Mouse (Mus musculus): Measurements from ENCODE around the gene Fam102b. TPM values are rescaled to one million over a fixed set of nuclear protein-coding genes. Genes with fewer than 3 reads are reported as not detected.

The Fam102b gene
- polyA plus RNA-seq, 2 experiments: 1.3 to 2.0 TPM

DNA sequence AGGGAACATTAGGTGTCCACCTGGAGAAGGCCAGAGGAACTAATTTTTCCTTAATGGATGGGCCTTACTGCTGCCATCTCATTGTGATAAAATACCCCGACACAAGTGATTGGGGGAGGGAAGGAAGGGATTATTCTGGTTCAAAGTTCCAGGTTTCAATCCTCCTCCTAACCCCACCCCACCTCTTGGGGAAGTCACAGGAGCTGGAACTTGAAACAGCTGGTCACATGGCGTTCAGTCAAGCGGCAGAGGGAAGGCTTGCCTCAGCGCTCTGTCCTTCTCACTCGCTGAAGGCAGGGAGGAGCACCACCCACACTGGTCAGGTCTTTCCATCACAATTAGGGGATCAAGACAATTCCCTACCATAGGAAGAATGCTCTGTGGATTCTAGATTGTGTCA lies 88.7 kb downstream of the Fam102b start:
- H3K9me3 ChIP-seq (ENCODE audit: control insufficient read depth, low read length): no peaks in the 10 kb centered on the region
- H3K27ac ChIP-seq: no peak overlapping the region
- H3K36me3 ChIP-seq (replicated peaks; ENCODE audit: control insufficient read depth, insufficient read depth, low read depth): no peaks in the 10 kb centered on the region
- TF ChIP-seq CTCF (IDR thresholded peaks at IDR 0.05; ENCODE audit: low read depth) (no peak), EP300 (IDR thresholded peaks at IDR 0.05; ENCODE audit: low read depth) (no peak)
- H3K4me3 ChIP-seq (ENCODE audit: insufficient read depth in 1 of 2, low read depth in 2 of 2, low read length in 2 of 2): no peak overlapping the region
- no peak for DNase-seq (ENCODE audit: low read depth in 3 of 3, low spot score in 3 of 3)
- no peak for ATAC-seq (ENCODE audit: insufficient read depth)
- no peaks in the 10 kb centered on the region for H3K27me3 ChIP-seq (ENCODE audit: control insufficient read depth, insufficient read depth, low read length)
- WGBS (ENCODE audit: insufficient replicate concordance): 77% methylated on average over 5 of the region's 5 CpGs
- no peaks in the 10 kb centered on the region for H3K4me1 ChIP-seq (replicated peaks; ENCODE audit: control insufficient read depth in 2 of 2, insufficient read depth in 2 of 2, low read length in 1 of 2)
- H3K9ac ChIP-seq (replicated peaks): no peak overlapping the region
- no peak overlapping the region for H3K4me2 ChIP-seq (ENCODE audit: low read depth)

DNA sequence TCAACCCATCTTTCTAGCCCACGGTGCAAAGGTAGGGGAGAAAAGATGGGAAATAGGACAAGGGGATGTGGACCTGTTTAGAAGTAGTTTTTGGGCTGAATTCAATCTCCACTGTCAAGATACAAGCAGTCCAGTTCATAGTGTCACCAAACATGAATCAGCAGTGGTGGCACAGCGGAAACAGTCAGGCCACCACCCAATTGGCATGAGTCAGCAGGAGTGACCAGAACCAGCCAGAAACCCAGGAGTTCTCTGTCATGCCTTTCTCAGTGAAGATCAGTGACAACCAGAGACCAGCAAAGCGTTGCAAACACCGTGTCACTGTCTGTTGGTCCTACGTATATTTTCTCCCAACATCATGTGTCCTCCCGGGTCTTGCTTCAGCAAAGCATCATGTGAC lies 93.8 kb downstream of the Fam102b start:
- no peaks in the 10 kb centered on the region for H3K27me3 ChIP-seq (ENCODE audit: control insufficient read depth, insufficient read depth, low read length)
- H3K36me3 ChIP-seq (replicated peaks; ENCODE audit: control insufficient read depth, insufficient read depth, low read depth): no peaks in the 10 kb centered on the region
- no peaks in the 10 kb centered on the region for H3K4me1 ChIP-seq (replicated peaks; ENCODE audit: control insufficient read depth in 2 of 2, insufficient read depth in 2 of 2, low read length in 1 of 2)
- TF ChIP-seq EP300 (IDR thresholded peaks at IDR 0.05; ENCODE audit: low read depth) (no peak), CTCF (IDR thresholded peaks at IDR 0.05; ENCODE audit: low read depth) (no peak)
- no peak for DNase-seq (ENCODE audit: low read depth in 3 of 3, low spot score in 3 of 3)
- H3K9me3 ChIP-seq (ENCODE audit: control insufficient read depth, low read length): no peaks in the 10 kb centered on the region
- no peak overlapping the region for H3K4me2 ChIP-seq (ENCODE audit: low read depth)
- no peak overlapping the region for H3K9ac ChIP-seq (replicated peaks)
- WGBS (ENCODE audit: insufficient replicate concordance): 71% methylated on average over 6 of the region's 6 CpGs
- ATAC-seq (ENCODE audit: insufficient read depth): no peak
- no peak overlapping the region for H3K27ac ChIP-seq
- H3K4me3 ChIP-seq (ENCODE audit: insufficient read depth in 1 of 2, low read depth in 2 of 2, low read length in 2 of 2): no peak overlapping the region

DNA sequence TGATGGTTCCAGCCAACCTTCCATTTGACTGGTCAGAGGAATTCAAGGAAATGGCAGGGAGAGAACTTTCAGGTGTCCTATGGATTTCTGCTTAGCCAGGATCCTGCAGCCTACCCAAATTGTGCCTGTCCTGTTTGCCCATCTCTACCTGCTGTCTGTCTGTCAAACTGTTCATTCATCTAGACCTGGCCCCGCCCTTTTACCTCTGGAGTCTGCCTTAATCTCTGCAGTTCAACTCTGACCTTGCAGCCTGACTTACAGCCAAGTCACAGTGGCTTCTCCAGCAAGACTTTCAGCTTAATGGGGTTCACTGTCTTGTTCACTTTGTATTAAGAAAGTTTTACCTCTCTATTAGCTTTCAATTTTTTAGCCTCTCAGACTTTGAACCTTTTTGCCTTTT lies 101.1 kb downstream of the Fam102b start:
- Histone ChIP-seq H3K36me3 (replicated peaks; ENCODE audit: control insufficient read depth, insufficient read depth, low read depth) (no peaks in the 10 kb centered on the region), H3K9ac (replicated peaks) (no peak overlapping the region), H3K27me3 (ENCODE audit: control insufficient read depth, insufficient read depth, low read length) (no peaks in the 10 kb centered on the region), H3K4me1 (replicated peaks; ENCODE audit: control insufficient read depth in 2 of 2, insufficient read depth in 2 of 2, low read length in 1 of 2) (peaks cover 13 to 17% of the 10 kb centered on the region in 2 experiments), H3K9me3 (ENCODE audit: control insufficient read depth, low read length) (no peaks in the 10 kb centered on the region), H3K27ac (no peak overlapping the region), H3K4me3 (ENCODE audit: insufficient read depth in 1 of 2, low read depth in 2 of 2, low read length in 2 of 2) (no peak overlapping the region), H3K4me2 (ENCODE audit: low read depth) (no peak overlapping the region)
- DNase-seq (ENCODE audit: low read depth in 3 of 3, low spot score in 3 of 3): no peak
- 67% methylated on average over 1 of the region's 1 CpGs for WGBS (ENCODE audit: insufficient replicate concordance)
- no peak for ATAC-seq (ENCODE audit: insufficient read depth)
- TF ChIP-seq EP300 (IDR thresholded peaks at IDR 0.05; ENCODE audit: low read depth) (no peak), CTCF (IDR thresholded peaks at IDR 0.05; ENCODE audit: low read depth) (no peak)

DNA sequence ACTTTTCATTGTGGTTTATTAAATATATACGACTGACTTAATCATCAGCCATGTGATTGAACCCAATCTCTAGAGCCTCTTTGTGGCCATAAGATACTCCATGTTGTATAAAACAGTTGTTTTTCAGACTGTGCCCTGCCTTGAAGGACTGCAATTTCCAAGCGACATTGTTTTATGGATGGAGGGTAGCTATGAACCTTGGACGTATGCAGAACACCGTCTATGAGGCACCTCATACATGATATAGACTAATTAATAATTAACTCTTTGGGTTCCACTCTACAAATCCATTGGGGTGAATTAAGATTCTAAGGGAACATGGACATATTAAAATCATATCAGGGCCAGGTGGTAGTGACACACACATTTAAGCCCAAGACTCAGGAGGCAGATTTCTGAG lies 101.7 kb downstream of the Fam102b start:
- no peaks in the 10 kb centered on the region for H3K9me3 ChIP-seq (ENCODE audit: control insufficient read depth, low read length)
- H3K27me3 ChIP-seq (ENCODE audit: control insufficient read depth, insufficient read depth, low read length): no peaks in the 10 kb centered on the region
- WGBS (ENCODE audit: insufficient replicate concordance): 63% methylated on average over 4 of the region's 4 CpGs
- H3K9ac ChIP-seq (replicated peaks): no peak overlapping the region
- H3K4me2 ChIP-seq (ENCODE audit: low read depth): no peak overlapping the region
- no peak overlapping the region for H3K27ac ChIP-seq
- no peak for TF ChIP-seq CTCF (IDR thresholded peaks at IDR 0.05; ENCODE audit: low read depth)
- ATAC-seq (ENCODE audit: insufficient read depth) (no peak), DNase-seq (ENCODE audit: low read depth in 3 of 3, low spot score in 3 of 3) (no peak)
- no peak overlapping the region for H3K4me3 ChIP-seq (ENCODE audit: insufficient read depth in 1 of 2, low read depth in 2 of 2, low read length in 2 of 2)
- peaks cover 17 to 21% of the 10 kb centered on the region in 2 experiments for H3K4me1 ChIP-seq (replicated peaks; ENCODE audit: control insufficient read depth in 2 of 2, insufficient read depth in 2 of 2, low read length in 1 of 2)
- H3K36me3 ChIP-seq (replicated peaks; ENCODE audit: control insufficient read depth, insufficient read depth, low read depth): no peaks in the 10 kb centered on the region

- ATAC-seq (ENCODE audit: insufficient read depth): peak; percentile 95
- Histone ChIP-seq H3K36me3 (replicated peaks; ENCODE audit: control insufficient read depth, insufficient read depth, low read depth) (no peaks in the 10 kb centered on the region), H3K9me3 (ENCODE audit: control insufficient read depth, low read length) (no peaks in the 10 kb centered on the region), H3K27ac (peak overlapping the region; percentile 58), H3K4me3 (ENCODE audit: insufficient read depth in 1 of 2, low read depth in 2 of 2, low read length in 2 of 2) (no peak overlapping the region), H3K4me2 (ENCODE audit: low read depth) (peak overlapping the region; percentile 37), H3K9ac (replicated peaks) (no peak overlapping the region; the same call in 1 of the 2 replicates), H3K4me1 (replicated peaks; ENCODE audit: control insufficient read depth in 2 of 2, insufficient read depth in 2 of 2, low read length in 1 of 2) (peaks cover 17 to 30% of the 10 kb centered on the region in 2 experiments), H3K27me3 (ENCODE audit: control insufficient read depth, insufficient read depth, low read length) (no peaks in the 10 kb centered on the region)
- WGBS (ENCODE audit: insufficient replicate concordance): 17% methylated on average over 1 of the region's 1 CpGs
- DNase-seq (ENCODE audit: low read depth in 3 of 3, low spot score in 3 of 3): peak in 2 of 3 experiments; percentile 46 to 53
- peak; percentile 79 for TF ChIP-seq EP300 (IDR thresholded peaks at IDR 0.05; ENCODE audit: low read depth)
- TF ChIP-seq CTCF (IDR thresholded peaks at IDR 0.05; ENCODE audit: low read depth): peak; percentile 30; the same call in 1 of the 2 replicates
Measured at GRCm38 (mm10) chr3:108921822-108922221, 105.6 kb downstream of the Fam102b start.

Small RNAs within 50 kb of the gene (microRNA-seq; reads per million reads assigned to microRNA genes)
- not detected for gene Gm44384

Other genes starting within 250 kb of the Fam102b start
- 5.9 and 11.6 TPM in 2 replicates for gene Stxbp3, start 187.1 kb downstream of the Fam102b start, polyA plus RNA-seq (2012; rRNA removed)
- 16.5 and 18.9 TPM in 2 replicates for gene Stxbp3, start 187.1 kb downstream of the Fam102b start, polyA plus RNA-seq (2014; fragmentation: Nextera tagmentation; extraction: Ambion mirVana)
- not detected in 2 replicates for gene Fndc7, start 137.6 kb downstream of the Fam102b start, polyA plus RNA-seq (2012; rRNA removed)
- gene Fndc7, start 137.6 kb downstream of the Fam102b start, polyA plus RNA-seq (2014; fragmentation: Nextera tagmentation; extraction: Ambion mirVana): not detected in 2 replicates
- 29.5 and 47.5 TPM in 2 replicates for gene Prpf38b, start 115.9 kb downstream of the Fam102b start, polyA plus RNA-seq (2012; rRNA removed)
- gene Prpf38b, start 115.9 kb downstream of the Fam102b start, polyA plus RNA-seq (2014; fragmentation: Nextera tagmentation; extraction: Ambion mirVana): 20.2 and 22.4 TPM in 2 replicates
- 0.02 and 0.03 TPM in 2 replicates for gene Henmt1, start 87.7 kb downstream of the Fam102b start, polyA plus RNA-seq (2012; rRNA removed)
- 0.08 TPM in 1 of 2 replicates, not detected in the other for gene Henmt1, start 87.7 kb downstream of the Fam102b start, polyA plus RNA-seq (2014; fragmentation: Nextera tagmentation; extraction: Ambion mirVana)
- gene Gm9857, start 87.2 kb downstream of the Fam102b start, polyA plus RNA-seq (2012; rRNA removed): not detected in 2 replicates
- not detected in 2 replicates for gene Gm9857, start 87.2 kb downstream of the Fam102b start, polyA plus RNA-seq (2014; fragmentation: Nextera tagmentation; extraction: Ambion mirVana)
- not detected in 2 replicates for gene Slc25a54, start 52.9 kb upstream of the Fam102b start, polyA plus RNA-seq (2012; rRNA removed)
- gene Slc25a54, start 52.9 kb upstream of the Fam102b start, polyA plus RNA-seq (2014; fragmentation: Nextera tagmentation; extraction: Ambion mirVana): not detected in 2 replicates
- gene Slc25a24, start 95.5 kb upstream of the Fam102b start, polyA plus RNA-seq (2012; rRNA removed): 1.6 and 2.2 TPM in 2 replicates
- 3.7 and 3.9 TPM in 2 replicates for gene Slc25a24, start 95.5 kb upstream of the Fam102b start, polyA plus RNA-seq (2014; fragmentation: Nextera tagmentation; extraction: Ambion mirVana)

Data from liver, embryonic 14.5 days (tissue).